Mouse (Mus musculus) embryonic facial prominence, embryonic 12.5 days (tissue): ENCODE measurements around the gene Gtdc1. TPM values are rescaled to one million over a fixed set of nuclear protein-coding genes. Genes with fewer than 3 reads are reported as not detected.

ENCODE experiments used
- ATAC-seq: fragments of 200-750 bp; cut with Nextera tagmentation; 2 replicates; pipeline ENCODE4 v1.8.0; 2017; ENCODE audit not compliant: insufficient number of reproducible peaks, insufficient read depth, low FRiP score, low TSS enrichment
- H3K27ac ChIP-seq: fragments of 300-500 bp; sonication (generic); 2 replicates; pipeline ENCODE4 v1.5.1; 2016; ENCODE audit warnings: mild to moderate bottlenecking
- H3K27me3 ChIP-seq: fragments of 300-500 bp; sonication (generic); 2 replicates; pipeline ENCODE4 v1.6.1; 2016; ENCODE audit warnings: mild to moderate bottlenecking, moderate library complexity
- H3K36me3 ChIP-seq: fragments of 300-500 bp; sonication (generic); 2 replicates; pipeline ENCODE4 v1.6.1; 2016; ENCODE audit warnings: mild to moderate bottlenecking
- H3K4me1 ChIP-seq: fragments of 300-500 bp; sonication (generic); 2 replicates; pipeline ENCODE4 v1.6.1; 2016
- H3K4me2 ChIP-seq: fragments of 300-500 bp; sonication (generic); replicated peaks from 2 replicates; pipeline ENCODE4 v1.6.1; 2016; ENCODE audit warnings: mild to moderate bottlenecking, moderate library complexity
- H3K4me3 ChIP-seq: fragments of 300-500 bp; sonication (generic); 2 replicates; pipeline ENCODE4 v1.5.1; 2016; ENCODE audit warnings: mild to moderate bottlenecking
- H3K9ac ChIP-seq: fragments of 300-500 bp; sonication (generic); 2 replicates; pipeline ENCODE4 v1.6.1; 2016; ENCODE audit warnings: mild to moderate bottlenecking, moderate library complexity
- H3K9me3 ChIP-seq: fragments of 300-500 bp; sonication (generic); 2 replicates; pipeline ENCODE4 v1.6.1; 2016; ENCODE audit warnings: mild to moderate bottlenecking, moderate library complexity
- WGBS: fragments of 180-500 bp; shearing (Covaris S2); methylation state at CpG from one replicate; pipeline ENCODE4 v1.1.7; 2016; 5-methylcytosine and 5-hydroxymethylcytosine counted together
- polyA plus RNA-seq: library from polyadenylated mRNA; unstranded; fragments of >200 nt; fragmentation: Nextera tagmentation; extraction: Ambion mirVana; gene quantifications from 2 replicates; pipeline ENCODE4 v1.2.1, GENCODE M21; 2016

The Gtdc1 gene
- polyA plus RNA-seq, 1 experiment from 2014 or later, result 17.7 TPM

- H3K4me3 ChIP-seq, result no peak overlapping the region
- ATAC-seq, result no peak
- peaks cover 5% of the 10 kb centered on the region; the same call in 1 of the 2 replicates for H3K4me1 ChIP-seq
- no peak overlapping the region for H3K9ac ChIP-seq
- H3K27me3 ChIP-seq, result no peaks in the 10 kb centered on the region
- H3K4me2 ChIP-seq, result no peak overlapping the region
- H3K27ac ChIP-seq, result no peak overlapping the region
- no peaks in the 10 kb centered on the region for H3K9me3 ChIP-seq
- no peaks in the 10 kb centered on the region for H3K36me3 ChIP-seq
- WGBS, result 54% methylated on average over 3 of the region's 3 CpGs
Observed at GRCm38 (mm10) chr2:44956232-44956631, 28.8 kb upstream of the Gtdc1 start.

- no peak overlapping the region for H3K4me3 ChIP-seq
- H3K36me3 ChIP-seq, result no peaks in the 10 kb centered on the region
- H3K4me2 ChIP-seq, result no peak overlapping the region
- H3K9ac ChIP-seq, result no peak overlapping the region
- H3K27me3 ChIP-seq, result no peaks in the 10 kb centered on the region
- no peak overlapping the region for H3K27ac ChIP-seq
- ATAC-seq, result no peak
- 90% methylated on average over 6 of the region's 6 CpGs for WGBS
- peaks cover 5% of the 10 kb centered on the region; the same call in 1 of the 2 replicates for H3K4me1 ChIP-seq
- H3K9me3 ChIP-seq, result no peaks in the 10 kb centered on the region
Observed at GRCm38 (mm10) chr2:44955506-44955905, 28.0 kb upstream of the Gtdc1 start.

GRCm38 (mm10) chr2:44954180-44954579 lies 26.7 kb upstream of the Gtdc1 start:
- peaks cover 5% of the 10 kb centered on the region; the same call in 1 of the 2 replicates for H3K4me1 ChIP-seq
- no peak for ATAC-seq
- H3K9ac ChIP-seq, result no peak overlapping the region
- no peak overlapping the region for H3K4me2 ChIP-seq
- no peak overlapping the region for H3K27ac ChIP-seq
- H3K9me3 ChIP-seq, result no peaks in the 10 kb centered on the region
- no peaks in the 10 kb centered on the region for H3K27me3 ChIP-seq
- 39% methylated on average over 1 of the region's 1 CpGs for WGBS
- no peak overlapping the region for H3K4me3 ChIP-seq
- H3K36me3 ChIP-seq, result no peaks in the 10 kb centered on the region

DNA sequence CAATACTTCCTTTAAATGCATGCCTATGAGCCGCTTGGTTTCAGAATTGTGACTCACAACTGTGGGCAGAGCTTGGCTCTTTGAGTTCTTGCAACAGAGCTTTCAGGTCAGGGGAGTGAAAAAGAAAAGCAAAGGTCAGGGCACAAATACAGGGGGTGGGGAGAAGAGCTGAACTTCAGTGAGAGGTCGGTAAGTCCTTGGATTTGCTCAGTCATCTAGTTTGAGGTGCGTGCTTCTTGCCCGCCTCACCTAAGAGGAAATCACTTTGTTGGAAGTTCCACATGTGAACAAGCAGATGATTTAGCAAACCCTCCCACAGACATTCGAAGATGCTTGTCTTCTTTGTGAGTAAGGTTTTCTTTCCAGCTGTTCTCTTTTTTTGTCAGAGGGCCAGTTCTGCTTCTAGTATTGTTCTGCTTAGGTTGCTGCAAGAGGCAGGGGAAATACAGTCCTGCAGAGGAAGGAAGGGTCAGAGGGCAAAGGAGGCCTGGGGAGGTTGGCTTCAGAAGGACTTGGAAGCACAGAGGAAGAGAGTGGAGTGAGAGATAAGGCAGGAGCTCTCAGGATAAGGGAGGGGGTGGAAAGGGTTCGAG lies 25.5 kb upstream of the Gtdc1 start:
- no peaks in the 10 kb centered on the region for H3K9me3 ChIP-seq
- H3K27ac ChIP-seq, result no peak overlapping the region
- peaks cover 5% of the 10 kb centered on the region; the same call in 1 of the 2 replicates for H3K4me1 ChIP-seq
- H3K27me3 ChIP-seq, result no peaks in the 10 kb centered on the region
- no peaks in the 10 kb centered on the region for H3K36me3 ChIP-seq
- 28% methylated on average over 6 of the region's 6 CpGs for WGBS
- no peak overlapping the region for H3K9ac ChIP-seq
- ATAC-seq, result no peak
- H3K4me2 ChIP-seq, result no peak overlapping the region
- no peak overlapping the region for H3K4me3 ChIP-seq

- Histone ChIP-seq H3K4me3 (no peak overlapping the region), H3K27ac (no peak overlapping the region), H3K4me2 (no peak overlapping the region), H3K27me3 (no peaks in the 10 kb centered on the region), H3K36me3 (no peaks in the 10 kb centered on the region), H3K9ac (no peak overlapping the region), H3K9me3 (no peaks in the 10 kb centered on the region), H3K4me1 (peaks cover 5% of the 10 kb centered on the region; the same call in 1 of the 2 replicates)
- 69% methylated on average over 4 of the region's 4 CpGs for WGBS
- no peak for ATAC-seq
Observed at GRCm38 (mm10) chr2:44951651-44952213, 24.3 kb upstream of the Gtdc1 start.

- H3K4me2 ChIP-seq, result no peak overlapping the region
- H3K27ac ChIP-seq, result no peak overlapping the region
Observed at GRCm38 (mm10) chr2:44944689-44945088, 17.2 kb upstream of the Gtdc1 start.

GRCm38 (mm10) chr2:44930951-44931350 lies 3.5 kb upstream of the Gtdc1 start:
- H3K27ac ChIP-seq, result no peak overlapping the region
- no peak overlapping the region for H3K4me3 ChIP-seq
- no peak overlapping the region for H3K9ac ChIP-seq
- no peaks in the 10 kb centered on the region for H3K36me3 ChIP-seq
- 0 out of 2 replicates have a peak, but pooled peaks cover 2% of the 10 kb centered on the region for H3K4me1 ChIP-seq
- no peaks in the 10 kb centered on the region; the same call in 1 of the 2 replicates for H3K9me3 ChIP-seq
- ATAC-seq, result no peak
- no peaks in the 10 kb centered on the region for H3K27me3 ChIP-seq
- H3K4me2 ChIP-seq, result no peak overlapping the region
- 68% methylated on average over 3 of the region's 3 CpGs for WGBS

More at GRCm38 (mm10) chr2:44944689-44945088, 17.2 kb upstream of the Gtdc1 start:
- Histone ChIP-seq H3K4me1 (no peaks in the 10 kb centered on the region), H3K9me3 (no peaks in the 10 kb centered on the region), H3K9ac (no peak overlapping the region), H3K4me3 (no peak overlapping the region), H3K27me3 (no peaks in the 10 kb centered on the region), H3K36me3 (no peaks in the 10 kb centered on the region)
- ATAC-seq, result no peak
- WGBS, result 89% methylated on average over 2 of the region's 2 CpGs

DNA sequence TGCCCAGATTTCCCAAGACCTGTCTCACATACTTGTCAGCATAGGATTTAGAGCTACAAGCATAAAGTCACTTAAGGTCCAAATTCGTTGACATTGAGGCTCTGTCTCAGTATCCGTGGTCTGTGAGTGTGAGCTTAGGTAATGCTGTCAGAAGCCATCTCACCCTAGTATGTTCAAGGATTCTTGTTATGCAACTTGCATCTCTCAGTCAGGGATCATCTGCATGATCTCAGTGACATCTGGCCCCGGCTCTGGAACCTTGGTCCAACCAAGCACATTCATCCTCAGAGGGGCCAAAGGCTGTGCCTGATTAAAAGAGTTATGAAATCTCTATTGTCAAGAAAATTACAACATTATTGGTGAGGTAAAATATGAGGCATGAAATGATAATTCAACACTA lies 1.2 kb upstream of the Gtdc1 start:
- Histone ChIP-seq H3K27me3 (no peaks in the 10 kb centered on the region), H3K9ac (no peak overlapping the region)
- WGBS, result 73% methylated on average over 3 of the region's 3 CpGs

DNA sequence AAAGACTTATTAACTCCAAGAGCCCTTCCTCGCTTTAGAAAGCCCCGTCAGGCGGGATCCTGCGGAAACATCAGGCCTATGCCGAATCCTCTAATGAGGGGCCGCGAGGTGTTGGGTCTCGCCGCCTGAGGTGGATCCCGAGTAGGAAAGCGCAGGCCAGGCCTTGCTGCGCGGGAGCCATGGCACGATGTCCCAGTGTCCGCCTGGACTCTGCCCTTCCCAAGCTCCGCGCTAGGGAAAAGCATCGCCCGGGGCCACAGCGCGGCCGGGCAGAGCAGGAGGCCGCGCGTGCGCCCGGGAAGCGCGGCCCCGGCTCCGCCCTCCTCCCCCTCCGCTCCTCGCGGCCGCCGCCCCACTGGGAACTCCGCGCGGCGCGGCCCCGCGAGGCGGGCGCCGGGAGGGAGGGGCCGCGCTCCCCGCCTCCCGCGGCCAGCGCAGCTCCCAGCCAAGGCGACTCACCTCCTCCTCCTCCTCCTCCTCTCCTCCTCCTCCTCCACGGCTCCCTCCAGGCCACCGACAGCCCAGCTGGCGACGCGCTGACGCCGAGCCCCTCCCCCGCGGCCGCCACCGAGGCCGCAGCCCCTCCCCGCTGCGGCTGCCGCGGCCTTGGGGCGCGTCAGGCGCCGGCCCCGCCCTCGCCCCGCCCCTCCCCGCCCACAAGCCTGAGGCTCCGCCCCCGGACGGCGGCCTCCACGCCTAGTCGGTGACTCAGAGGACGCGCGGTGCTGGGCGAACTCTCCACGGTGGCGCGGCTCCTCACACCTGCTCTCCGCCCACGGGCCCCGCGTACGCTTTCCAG lies 575 bp downstream of the Gtdc1 start:
- Histone ChIP-seq H3K9ac (peak overlapping the region; percentile 66), H3K4me2 (peak overlapping the region; percentile 72), H3K36me3 (no peaks in the 10 kb centered on the region), H3K27ac (peak overlapping the region; percentile 92), H3K27me3 (no peaks in the 10 kb centered on the region), H3K4me3 (peak overlapping the region; percentile 71), H3K9me3 (no peaks in the 10 kb centered on the region), H3K4me1 (0 out of 2 replicates have a peak, but pooled peaks cover 7% of the 10 kb centered on the region)
- peak; percentile 97 for ATAC-seq
- WGBS, result 2% methylated on average over 64 of the region's 95 CpGs

More for the DNA sequence above, 1.2 kb upstream of the Gtdc1 start:
- H3K36me3 ChIP-seq, result no peaks in the 10 kb centered on the region
- H3K4me2 ChIP-seq, result no peak overlapping the region
- H3K27ac ChIP-seq, result no peak overlapping the region
- ATAC-seq, result no peak
- no peaks in the 10 kb centered on the region for H3K9me3 ChIP-seq
- H3K4me1 ChIP-seq, result 0 out of 2 replicates have a peak, but pooled peaks cover 7% of the 10 kb centered on the region
- no peak overlapping the region for H3K4me3 ChIP-seq

DNA sequence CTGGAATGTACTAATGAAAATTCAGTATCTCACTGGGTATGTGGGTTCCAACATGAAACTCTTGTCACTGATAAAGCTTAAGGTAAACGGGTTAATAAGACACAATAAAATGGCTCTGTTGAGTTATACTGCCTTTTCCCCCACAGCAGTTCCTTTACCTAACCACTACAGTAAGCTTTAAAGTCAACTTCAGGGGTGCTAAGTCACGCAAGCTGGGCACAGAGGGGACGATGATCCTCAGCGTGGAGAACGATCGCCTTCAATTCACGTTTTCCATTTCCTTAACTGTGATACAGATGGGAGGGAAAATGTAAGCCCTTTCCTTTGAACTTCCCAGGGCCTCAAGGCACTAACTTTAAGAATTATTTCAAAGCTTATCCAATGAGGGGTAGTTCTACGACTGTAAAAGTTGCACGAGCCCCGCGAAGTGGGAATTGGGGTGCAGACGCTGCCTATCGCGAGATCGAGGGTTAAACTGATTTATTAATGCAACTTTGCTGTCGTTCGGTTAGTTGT lies 1.2 kb downstream of the Gtdc1 start:
- no peak for ATAC-seq
- H3K9me3 ChIP-seq, result no peaks in the 10 kb centered on the region
- peak overlapping the region; percentile 92 for H3K27ac ChIP-seq
- 0 out of 2 replicates have a peak, but pooled peaks cover 7% of the 10 kb centered on the region for H3K4me1 ChIP-seq
- no peaks in the 10 kb centered on the region for H3K36me3 ChIP-seq
- WGBS, result under 1% methylated on average over 17 of the region's 17 CpGs
- H3K27me3 ChIP-seq, result no peaks in the 10 kb centered on the region
- peak overlapping the region; percentile 72 for H3K4me2 ChIP-seq
- H3K4me3 ChIP-seq, result peak overlapping the region; percentile 71
- H3K9ac ChIP-seq, result peak overlapping the region; percentile 66

DNA sequence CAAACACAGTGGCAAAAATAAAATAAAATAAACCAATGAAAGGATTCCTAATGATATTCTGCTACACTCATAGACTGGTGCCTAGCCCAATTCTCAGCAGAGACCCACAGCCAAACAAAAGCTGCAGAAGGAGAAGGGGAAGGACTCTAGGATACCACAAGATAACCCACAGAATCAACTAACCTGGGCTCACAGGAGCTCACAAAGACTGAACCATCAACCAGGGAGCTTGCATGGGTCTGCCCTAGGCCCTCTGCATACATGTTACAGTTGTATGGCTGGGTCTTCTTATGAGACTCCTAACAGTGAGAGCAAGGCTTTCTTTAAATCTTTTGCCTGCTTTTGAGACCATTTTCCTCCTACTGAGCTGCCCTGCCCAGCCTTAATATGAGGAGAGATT lies 2.8 kb downstream of the Gtdc1 start:
- no peak for ATAC-seq
- no peak overlapping the region for H3K4me2 ChIP-seq
- H3K9me3 ChIP-seq, result no peaks in the 10 kb centered on the region
- no peaks in the 10 kb centered on the region for H3K36me3 ChIP-seq
- 0 out of 2 replicates have a peak, but pooled peaks cover 7% of the 10 kb centered on the region for H3K4me1 ChIP-seq
- H3K4me3 ChIP-seq, result no peak overlapping the region
- H3K27me3 ChIP-seq, result no peaks in the 10 kb centered on the region
- H3K27ac ChIP-seq, result no peak overlapping the region
- H3K9ac ChIP-seq, result no peak overlapping the region
